Mouse (Mus musculus) embryonic facial prominence, embryonic 11.5 days (tissue): ENCODE results near the gene Slc10a6. TPM values are rescaled to one million over a fixed set of nuclear protein-coding genes. Genes with fewer than 3 reads are reported as not detected.

Source experiments
- ATAC-seq: fragments of 200-750 bp; cut with Nextera tagmentation; replicated peaks from 2 replicates; pipeline ENCODE4 v1.8.0; 2017; ENCODE audit warnings: low read depth; ENCODE audit not compliant: insufficient number of reproducible peaks, low FRiP score, low TSS enrichment
- DNase-seq: peaks from one replicate; pipeline ENCODE4 v3.0.0-alpha.2; 2015; ENCODE audit warnings: low spot score
- H3K27ac ChIP-seq: fragments of 300-500 bp; sonication (generic); replicated peaks from 2 replicates; pipeline ENCODE4 v1.5.1; 2014; ENCODE audit warnings: mild to moderate bottlenecking, low read depth, low read length, control low read depth
- H3K27me3 ChIP-seq: fragments of 300-500 bp; sonication (generic); 2 replicates; pipeline ENCODE4 v1.6.1; 2014; ENCODE audit warnings: mild to moderate bottlenecking, low read length, moderate library complexity, mixed read lengths; ENCODE audit not compliant: control insufficient read depth, insufficient read depth
- H3K36me3 ChIP-seq: fragments of 300-500 bp; sonication (generic); replicated peaks from 2 replicates; pipeline ENCODE4 v1.6.1; 2014; ENCODE audit warnings: low read depth, mild to moderate bottlenecking, low read length, moderate library complexity, mixed read lengths; ENCODE audit not compliant: control insufficient read depth, insufficient read depth
- H3K4me1 ChIP-seq: fragments of 300-500 bp; sonication (generic); 2 replicates; pipeline ENCODE4 v1.6.1; 2014; ENCODE audit warnings: low read length, mixed read lengths; ENCODE audit not compliant: control insufficient read depth, insufficient read depth
- H3K4me2 ChIP-seq: fragments of 300-500 bp; sonication (generic); 2 replicates; pipeline ENCODE4 v1.6.1; 2014; ENCODE audit warnings: low read depth, mild to moderate bottlenecking, control low read depth, low read length, moderate library complexity
- H3K4me3 ChIP-seq: fragments of 300-500 bp; sonication (generic); 2 replicates; pipeline ENCODE4 v1.5.1; 2014; ENCODE audit warnings: low read depth, low read length, control low read depth
- H3K9ac ChIP-seq: fragments of 300-500 bp; sonication (generic); replicated peaks from 2 replicates; pipeline ENCODE4 v1.6.1; 2014; ENCODE audit warnings: mild to moderate bottlenecking, control low read depth, low read length
- H3K9me3 ChIP-seq: fragments of 300-500 bp; sonication (generic); replicated peaks from 2 replicates; pipeline ENCODE4 v1.6.1; 2016; ENCODE audit warnings: mild to moderate bottlenecking, low read length, inconsistent platforms, mixed read lengths; ENCODE audit not compliant: control insufficient read depth
- WGBS: fragments of 180-500 bp; shearing (Covaris S2); extraction: QIAGEN DNeasy Blood & Tissue Kit; methylation state at CpG from one replicate; pipeline ENCODE4 v1.1.7; 2014; 5-methylcytosine and 5-hydroxymethylcytosine counted together
- polyA plus RNA-seq: library from polyadenylated mRNA; unstranded; fragments of >200 nt; fragmentation: Nextera tagmentation; extraction: Ambion mirVana; gene quantifications from 2 replicates; pipeline ENCODE4 v1.2.1, GENCODE M21; 2014

Slc10a6 gene
- polyA plus RNA-seq, 1 experiment from 2014 or later, result not detected

- H3K27ac ChIP-seq, result no peak overlapping the region
- DNase-seq, result no peak
- H3K9ac ChIP-seq, result no peak overlapping the region
Measured at GRCm38 (mm10) chr5:103612316-103612715, 16.9 kb downstream of the Slc10a6 start.

GRCm38 (mm10) chr5:103610856-103611472 is 18.2 kb downstream of the Slc10a6 start:
- Histone ChIP-seq H3K36me3 (no peaks in the 10 kb centered on the region), H3K27ac (no peak overlapping the region), H3K4me3 (no peak overlapping the region), H3K9ac (no peak overlapping the region), H3K27me3 (no peaks in the 10 kb centered on the region), H3K4me2 (no peak overlapping the region), H3K4me1 (no peaks in the 10 kb centered on the region), H3K9me3 (no peaks in the 10 kb centered on the region)
- no peak for ATAC-seq
- no peak for DNase-seq
- WGBS, result 90% methylated on average over 10 of the region's 10 CpGs

More at GRCm38 (mm10) chr5:103612316-103612715, 16.9 kb downstream of the Slc10a6 start:
- Histone ChIP-seq H3K4me3 (no peak overlapping the region), H3K27me3 (no peaks in the 10 kb centered on the region), H3K4me1 (no peaks in the 10 kb centered on the region), H3K9me3 (no peaks in the 10 kb centered on the region), H3K4me2 (no peak overlapping the region), H3K36me3 (no peaks in the 10 kb centered on the region)
- ATAC-seq, result no peak
- WGBS, result 87% methylated on average over 7 of the region's 7 CpGs

- H3K9ac ChIP-seq, result no peak overlapping the region
- no peaks in the 10 kb centered on the region for H3K36me3 ChIP-seq
- no peaks in the 10 kb centered on the region for H3K4me1 ChIP-seq
- H3K4me2 ChIP-seq, result no peak overlapping the region
- ATAC-seq (no peak), DNase-seq (no peak)
- H3K9me3 ChIP-seq, result no peaks in the 10 kb centered on the region
- no peak overlapping the region for H3K27ac ChIP-seq
- H3K4me3 ChIP-seq, result no peak overlapping the region
- 79% methylated on average over 5 of the region's 5 CpGs for WGBS
- H3K27me3 ChIP-seq, result no peaks in the 10 kb centered on the region
Measured at GRCm38 (mm10) chr5:103610148-103610547, 19.1 kb downstream of the Slc10a6 start.

DNA sequence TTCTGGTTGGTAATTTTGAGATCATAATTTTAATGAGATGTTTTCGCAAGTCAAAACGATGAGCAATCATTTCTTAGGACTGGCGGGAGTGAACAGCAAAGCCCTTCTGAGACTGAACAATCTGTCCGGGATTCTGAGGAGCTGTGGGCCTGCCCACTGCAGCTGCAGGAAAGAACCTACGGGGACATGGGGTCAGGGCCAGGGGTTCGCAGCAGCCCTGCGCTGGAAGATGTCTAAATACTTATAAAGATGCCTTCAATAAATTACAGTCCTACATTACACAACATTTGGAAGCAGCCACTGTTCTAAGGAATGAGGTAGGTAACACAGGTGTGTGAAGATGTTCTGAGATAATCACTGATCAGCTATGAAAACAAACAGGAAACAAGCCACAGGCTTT is 23.5 kb downstream of the Slc10a6 start:
- ATAC-seq, result no peak

GRCm38 (mm10) chr5:103603115-103603893 is 25.9 kb downstream of the Slc10a6 start:
- H3K27ac ChIP-seq, result no peak overlapping the region
- WGBS, result 52% methylated on average over 11 of the region's 11 CpGs

More for the DNA sequence above, 23.5 kb downstream of the Slc10a6 start:
- WGBS, result 74% methylated on average over 7 of the region's 7 CpGs
- Histone ChIP-seq H3K27ac (no peak overlapping the region), H3K27me3 (no peaks in the 10 kb centered on the region), H3K36me3 (no peaks in the 10 kb centered on the region), H3K9ac (no peak overlapping the region), H3K4me2 (no peak overlapping the region), H3K4me3 (no peak overlapping the region), H3K9me3 (no peaks in the 10 kb centered on the region), H3K4me1 (no peaks in the 10 kb centered on the region)
- no peak for DNase-seq

DNA sequence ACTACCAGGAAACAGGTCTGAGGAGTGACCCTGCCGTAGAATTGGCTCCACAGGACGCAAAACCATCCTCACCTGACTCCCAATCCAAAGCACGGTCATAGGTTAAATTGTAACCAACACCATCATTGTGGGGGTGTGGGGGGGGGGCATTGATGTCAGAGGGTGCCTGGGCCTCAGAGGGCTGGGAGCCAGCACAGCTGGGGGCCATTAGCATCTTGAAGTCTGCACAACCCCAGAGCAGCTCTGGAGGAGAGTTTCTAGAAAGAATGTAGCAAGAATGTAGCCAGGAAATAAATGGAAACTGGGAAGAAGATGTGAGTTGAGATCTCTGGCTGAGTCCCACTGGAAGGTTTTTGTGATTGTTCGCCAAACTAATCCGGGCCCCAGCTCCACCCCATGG is 30.3 kb downstream of the Slc10a6 start:
- no peak overlapping the region for H3K4me3 ChIP-seq
- no peak for ATAC-seq
- 75% methylated on average over 5 of the region's 5 CpGs for WGBS
- H3K9ac ChIP-seq, result no peak overlapping the region
- H3K9me3 ChIP-seq, result no peaks in the 10 kb centered on the region
- H3K27ac ChIP-seq, result no peak overlapping the region
- no peaks in the 10 kb centered on the region for H3K4me1 ChIP-seq
- H3K27me3 ChIP-seq, result no peaks in the 10 kb centered on the region
- no peaks in the 10 kb centered on the region for H3K36me3 ChIP-seq
- no peak overlapping the region for H3K4me2 ChIP-seq
- no peak for DNase-seq

More at GRCm38 (mm10) chr5:103603115-103603893, 25.9 kb downstream of the Slc10a6 start:
- no peak overlapping the region for H3K4me2 ChIP-seq
- ATAC-seq (no peak), DNase-seq (no peak)
- no peak overlapping the region for H3K9ac ChIP-seq
- H3K4me3 ChIP-seq, result no peak overlapping the region
- H3K36me3 ChIP-seq, result no peaks in the 10 kb centered on the region
- H3K4me1 ChIP-seq, result no peaks in the 10 kb centered on the region
- no peaks in the 10 kb centered on the region for H3K9me3 ChIP-seq
- no peaks in the 10 kb centered on the region for H3K27me3 ChIP-seq

- no peak overlapping the region for H3K27ac ChIP-seq
- no peaks in the 10 kb centered on the region for H3K4me1 ChIP-seq
- no peak overlapping the region for H3K4me2 ChIP-seq
- ATAC-seq (no peak), DNase-seq (no peak)
- no peaks in the 10 kb centered on the region for H3K36me3 ChIP-seq
- H3K27me3 ChIP-seq, result no peaks in the 10 kb centered on the region
- no peak overlapping the region for H3K9ac ChIP-seq
- no peak overlapping the region for H3K4me3 ChIP-seq
- whole genome bisulfite sequencing, result 90% methylated on average over 9 of the region's 9 CpGs
- H3K9me3 ChIP-seq, result no peaks in the 10 kb centered on the region
Measured at GRCm38 (mm10) chr5:103598264-103598663, 30.9 kb downstream of the Slc10a6 start.

GRCm38 (mm10) chr5:103597604-103598003 is 31.6 kb downstream of the Slc10a6 start:
- Histone ChIP-seq H3K9ac (no peak overlapping the region), H3K36me3 (no peaks in the 10 kb centered on the region)

More at GRCm38 (mm10) chr5:103597604-103598003, 31.6 kb downstream of the Slc10a6 start:
- H3K4me3 ChIP-seq, result no peak overlapping the region
- H3K4me1 ChIP-seq, result no peaks in the 10 kb centered on the region
- DNase-seq, result no peak
- H3K9me3 ChIP-seq, result no peaks in the 10 kb centered on the region
- WGBS, result 82% methylated on average over 6 of the region's 6 CpGs
- no peaks in the 10 kb centered on the region for H3K27me3 ChIP-seq
- no peak for ATAC-seq
- no peak overlapping the region for H3K27ac ChIP-seq
- H3K4me2 ChIP-seq, result no peak overlapping the region
